Mouse (Mus musculus): ENCODE data around the gene Klhdc8a. TPM values are rescaled to one million over a fixed set of nuclear protein-coding genes. Genes with fewer than 3 reads are reported as not detected.

Klhdc8a gene
- polyA plus RNA-seq, 1 experiment: 29.6 TPM

GRCm38 (mm10) chr1:132353389-132353788 is 55.0 kb downstream of the Klhdc8a start:
- TF ChIP-seq POLR2A (IDR thresholded peaks at IDR 0.05; ENCODE audit: borderline replicate concordance, insufficient read depth, low read length): no peak
- Histone ChIP-seq H3K27me3 (ENCODE audit: control insufficient read depth, insufficient read depth, low read length) (no peaks in the 10 kb centered on the region), H3K4me1 (ENCODE audit: control insufficient read depth, insufficient read depth, low read length) (peaks cover 2% of the 10 kb centered on the region; the same call in 1 of the 2 replicates), H3K27ac (ENCODE audit: insufficient read depth, low read length) (no peak overlapping the region), H3K4me3 (replicated peaks; ENCODE audit: insufficient read depth, low read depth, low read length) (no peak overlapping the region)
- DNase-seq: no peak
- WGBS: 86% methylated on average over 5 of the region's 5 CpGs

DNA sequence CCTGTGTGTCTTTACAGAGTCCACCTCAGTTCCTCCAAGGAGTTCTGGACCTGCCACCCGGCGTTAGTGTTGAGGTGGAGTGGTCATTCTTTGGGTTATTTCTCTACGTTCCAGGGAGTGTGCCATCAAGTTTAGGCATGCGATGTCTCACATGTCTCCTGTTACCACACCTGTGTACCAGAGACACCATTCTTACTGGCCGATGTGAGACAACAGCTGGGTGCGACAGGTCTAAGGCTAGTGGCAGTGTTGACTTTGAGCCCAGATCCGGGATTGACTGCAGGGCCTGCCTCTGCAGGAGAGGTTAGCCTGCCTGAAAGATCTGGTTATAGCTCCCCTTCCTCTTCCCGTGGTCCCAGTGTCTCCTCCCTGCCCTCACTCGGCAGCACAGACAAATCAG is 55.8 kb downstream of the Klhdc8a start:
- 80% methylated on average over 9 of the region's 9 CpGs for WGBS

DNA sequence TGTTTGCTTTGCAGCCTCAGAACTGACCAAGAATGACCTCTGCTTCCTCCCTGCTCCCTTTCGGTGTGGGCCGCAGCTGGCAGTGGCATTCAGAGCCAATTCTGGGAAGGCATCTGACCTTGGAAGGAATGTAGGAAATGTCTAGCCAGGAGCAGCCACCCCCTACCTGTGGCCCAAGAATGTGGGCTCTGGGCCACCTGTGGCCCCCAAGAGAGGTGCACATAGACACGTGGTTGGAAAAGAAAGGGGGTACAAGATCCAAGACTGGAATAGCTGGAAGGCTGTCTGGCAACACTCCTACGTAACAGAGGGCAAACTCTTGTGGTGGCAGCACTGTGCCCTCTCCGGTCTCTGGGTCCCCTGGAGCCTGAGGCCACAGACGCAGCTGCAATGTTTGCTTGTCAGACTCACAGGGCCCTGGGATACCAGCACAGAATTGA is 56.8 kb downstream of the Klhdc8a start:
- H3K4me3 ChIP-seq (replicated peaks; ENCODE audit: insufficient read depth, low read depth, low read length): no peak overlapping the region
- H3K27me3 ChIP-seq (ENCODE audit: control insufficient read depth, insufficient read depth, low read length): no peaks in the 10 kb centered on the region
- no peak for TF ChIP-seq POLR2A (IDR thresholded peaks at IDR 0.05; ENCODE audit: borderline replicate concordance, insufficient read depth, low read length)
- TF ChIP-seq CTCF (IDR thresholded peaks at IDR 0.05; ENCODE audit: borderline replicate concordance, insufficient read depth, low read depth, low read length): no peak
- 30% methylated on average over 6 of the region's 6 CpGs for WGBS
- H3K4me1 ChIP-seq (ENCODE audit: control insufficient read depth, insufficient read depth, low read length): peaks cover 2% of the 10 kb centered on the region; the same call in 1 of the 2 replicates
- H3K27ac ChIP-seq (ENCODE audit: insufficient read depth, low read length): no peak overlapping the region
- no peak for DNase-seq

More for the DNA sequence above, 55.8 kb downstream of the Klhdc8a start:
- no peaks in the 10 kb centered on the region for H3K27me3 ChIP-seq (ENCODE audit: control insufficient read depth, insufficient read depth, low read length)
- no peak overlapping the region for H3K4me3 ChIP-seq (replicated peaks; ENCODE audit: insufficient read depth, low read depth, low read length)
- TF ChIP-seq CTCF (IDR thresholded peaks at IDR 0.05; ENCODE audit: borderline replicate concordance, insufficient read depth, low read depth, low read length) (no peak), POLR2A (IDR thresholded peaks at IDR 0.05; ENCODE audit: borderline replicate concordance, insufficient read depth, low read length) (no peak)
- peaks cover 2% of the 10 kb centered on the region; the same call in 1 of the 2 replicates for H3K4me1 ChIP-seq (ENCODE audit: control insufficient read depth, insufficient read depth, low read length)
- no peak for DNase-seq
- H3K27ac ChIP-seq (ENCODE audit: insufficient read depth, low read length): no peak overlapping the region

DNA sequence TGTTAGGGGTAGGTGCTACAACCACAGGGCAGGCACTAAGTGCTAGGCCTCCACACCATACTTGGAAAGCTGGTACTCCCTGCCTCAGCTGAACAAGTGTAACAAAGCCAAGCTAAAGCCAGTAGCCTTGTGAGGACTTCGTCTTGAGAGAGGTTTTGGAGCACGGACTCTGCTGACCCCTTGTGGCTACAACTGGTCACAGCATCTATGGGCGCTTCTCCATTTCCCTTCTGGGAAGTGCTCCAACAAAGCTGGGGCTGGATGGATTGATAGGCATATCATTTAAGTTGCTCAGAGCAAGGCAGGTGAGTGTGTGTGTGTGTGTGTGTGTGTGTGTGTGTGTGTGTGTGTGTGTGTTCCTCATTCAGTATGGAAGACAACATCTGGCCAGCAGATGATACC is 57.4 kb downstream of the Klhdc8a start:
- peak; percentile 83 to 90 for DNase-seq
- 1% methylated on average over 3 of the region's 3 CpGs for WGBS

DNA sequence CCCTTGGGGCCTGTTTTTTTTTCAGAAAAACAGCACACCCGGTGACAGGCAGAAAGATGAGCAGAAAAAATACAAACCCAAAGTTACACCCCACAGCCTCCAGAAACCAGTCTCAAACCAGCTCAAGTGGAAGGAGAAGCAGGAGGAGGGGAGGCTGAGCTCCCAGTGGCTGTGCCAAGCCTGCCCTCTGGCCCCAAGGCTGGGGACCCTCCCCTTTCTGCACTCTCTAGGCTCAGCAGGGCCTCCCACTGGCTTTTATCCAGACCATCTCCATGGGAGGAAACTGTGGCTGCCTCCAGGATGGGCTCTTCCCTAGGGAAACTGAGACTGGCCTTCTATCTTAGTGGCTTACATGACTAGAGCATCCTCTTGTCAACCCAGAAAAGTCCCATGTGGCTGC is 58.4 kb downstream of the Klhdc8a start:
- H3K4me1 ChIP-seq (ENCODE audit: control insufficient read depth, insufficient read depth, low read length): peaks cover 2% of the 10 kb centered on the region; the same call in 1 of the 2 replicates
- 19% methylated on average over 1 of the region's 1 CpGs for WGBS
- H3K4me3 ChIP-seq (replicated peaks; ENCODE audit: insufficient read depth, low read depth, low read length): no peak overlapping the region
- H3K27ac ChIP-seq (ENCODE audit: insufficient read depth, low read length): no peak overlapping the region
- DNase-seq: no peak
- no peaks in the 10 kb centered on the region for H3K27me3 ChIP-seq (ENCODE audit: control insufficient read depth, insufficient read depth, low read length)
- no peak for TF ChIP-seq CTCF (IDR thresholded peaks at IDR 0.05; ENCODE audit: borderline replicate concordance, insufficient read depth, low read depth, low read length)
- TF ChIP-seq POLR2A (IDR thresholded peaks at IDR 0.05; ENCODE audit: borderline replicate concordance, insufficient read depth, low read length): no peak

More for the DNA sequence above, 57.4 kb downstream of the Klhdc8a start:
- H3K4me1 ChIP-seq (ENCODE audit: control insufficient read depth, insufficient read depth, low read length): peaks cover 2% of the 10 kb centered on the region; the same call in 1 of the 2 replicates
- no peak overlapping the region for H3K27ac ChIP-seq (ENCODE audit: insufficient read depth, low read length)
- no peak overlapping the region for H3K4me3 ChIP-seq (replicated peaks; ENCODE audit: insufficient read depth, low read depth, low read length)
- H3K27me3 ChIP-seq (ENCODE audit: control insufficient read depth, insufficient read depth, low read length): no peaks in the 10 kb centered on the region
- TF ChIP-seq CTCF (IDR thresholded peaks at IDR 0.05; ENCODE audit: borderline replicate concordance, insufficient read depth, low read depth, low read length) (peak; percentile 96), POLR2A (IDR thresholded peaks at IDR 0.05; ENCODE audit: borderline replicate concordance, insufficient read depth, low read length) (no peak)

Other genes with a start within 250 kb of the Klhdc8a start
- 42.8 and 52.9 TPM in 2 replicates for gene Mfsd4a, start 230.6 kb upstream of the Klhdc8a start, polyA plus RNA-seq (2012; rRNA removed)
- gene Cdk18, start 158.9 kb upstream of the Klhdc8a start, polyA plus RNA-seq (2012; rRNA removed): 32.1 and 35.8 TPM in 2 replicates
- gene Lemd1, start 107.2 kb upstream of the Klhdc8a start, polyA plus RNA-seq (2012; rRNA removed): 7.1 and 7.6 TPM in 2 replicates
- gene AC124108.1, start 107.2 kb upstream of the Klhdc8a start, polyA plus RNA-seq (2012; rRNA removed): 3.2 and 3.6 TPM in 2 replicates
- gene Gm10188, start 68.9 kb upstream of the Klhdc8a start, polyA plus RNA-seq (2012; rRNA removed): not detected in 2 replicates
- 2.9 and 3.3 TPM in 2 replicates for gene Nuak2, start 17.5 kb downstream of the Klhdc8a start, polyA plus RNA-seq (2012; rRNA removed)
- gene Tmcc2, start 92.7 kb downstream of the Klhdc8a start, polyA plus RNA-seq (2012; rRNA removed): 150 and 157 TPM in 2 replicates
- gene Dstyk, start 118.9 kb downstream of the Klhdc8a start, polyA plus RNA-seq (2012; rRNA removed): 32.6 and 36.5 TPM in 2 replicates
- 68.1 and 72.4 TPM in 2 replicates for gene Rbbp5, start 178.7 kb downstream of the Klhdc8a start, polyA plus RNA-seq (2012; rRNA removed)
- 5.3 and 6.1 TPM in 2 replicates for gene Tmem81, start 207.6 kb downstream of the Klhdc8a start, polyA plus RNA-seq (2012; rRNA removed)
- 165 and 168 TPM in 2 replicates for gene Cntn2, start 244.6 kb downstream of the Klhdc8a start, polyA plus RNA-seq (2012; rRNA removed)